Mouse (Mus musculus): ENCODE data around the gene Gm20683.

DNA sequence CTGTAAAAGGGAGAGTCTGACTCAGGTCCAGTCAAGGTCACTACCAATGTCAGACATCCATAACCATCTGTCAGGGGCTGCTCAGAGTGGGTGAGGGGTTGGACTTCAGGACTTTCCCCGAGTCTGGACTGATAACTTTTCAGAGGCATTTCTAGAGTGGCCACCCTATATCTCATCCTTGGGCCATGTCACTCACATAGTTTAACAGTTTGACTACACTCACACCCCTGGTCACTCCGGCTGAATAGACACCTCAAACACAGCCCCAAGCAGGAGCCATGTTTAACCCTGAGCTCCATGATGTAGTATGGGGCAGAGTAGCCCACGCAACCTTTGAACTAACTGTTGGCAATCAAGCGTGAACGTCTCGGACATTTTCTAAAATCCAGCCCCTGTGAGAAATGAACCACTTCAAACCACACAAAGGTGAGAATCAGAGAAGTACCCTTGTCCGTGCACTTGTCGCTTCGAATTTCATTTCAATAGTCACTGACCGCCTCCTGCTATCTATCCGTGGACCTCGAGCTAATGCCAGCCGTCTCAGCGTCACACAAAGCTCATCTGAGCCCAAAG is 32.7 kb upstream of the Gm20683 start:
- TF ChIP-seq CTCF (IDR thresholded peaks at IDR 0.05; ENCODE audit: control insufficient read depth, insufficient read depth, low read length) (no peak), POLR2A (IDR thresholded peaks at IDR 0.05; ENCODE audit: borderline replicate concordance, control insufficient read depth, low read depth, low read length) (no peak)
